ENCODE assay signal across 10 mouse cellular contexts in the genomic region with DNA sequence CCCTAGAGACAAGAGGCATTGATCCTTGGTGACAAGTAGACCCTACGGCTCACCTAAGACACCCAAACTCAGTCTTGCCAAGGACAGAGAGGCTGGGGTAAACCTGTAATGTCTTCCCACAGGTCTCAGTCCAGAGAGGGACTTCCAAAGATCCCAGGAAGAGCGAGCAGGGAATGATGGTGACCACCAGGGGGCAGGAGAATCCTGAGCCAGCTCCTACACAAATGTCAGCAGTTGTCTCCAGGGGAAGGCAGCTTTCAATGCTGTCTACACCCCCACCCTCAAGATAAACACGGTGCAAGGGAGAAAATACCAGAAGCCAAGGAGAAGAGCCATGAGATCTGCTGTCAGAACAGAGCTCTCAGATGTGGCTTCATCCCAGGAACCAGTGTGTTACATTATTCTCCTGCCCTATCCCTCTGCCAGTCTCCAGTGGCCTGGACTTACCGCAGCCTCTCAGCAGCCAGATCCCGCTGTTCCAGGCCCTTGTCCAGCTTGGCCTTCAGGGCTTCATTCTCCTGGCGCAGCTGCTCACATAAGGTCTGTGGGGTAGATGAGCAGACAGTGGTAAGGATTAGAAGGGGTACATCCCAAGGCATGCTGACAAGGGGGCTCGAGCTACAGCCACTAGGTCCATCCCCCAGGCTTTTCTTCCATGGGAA. TPM values are rescaled to one million over a fixed set of nuclear protein-coding genes. Genes with fewer than 3 reads are reported as not detected.
DNase-seq lines count a peak whose midpoint lies in the region; ATAC-seq and TF ChIP-seq lines count a peak whose summit lies in the region.
"Had no signal": no experiment of that assay in that cellular context is flagged by ENCODE, and none has a peak within 500 bp of the region (broad histone marks: within the 10 kb centered on the region; RNA-seq: fewer than 3 reads in every experiment).

No protein-coding gene starts in this region.

- 72% methylated on average over 7 of the region's 7 CpGs for WGBS in kidney, embryonic 14.5 days
- WGBS in heart, embryonic 10.5 days, result 67% methylated on average over 7 of the region's 7 CpGs
- 60% methylated on average over 7 of the region's 7 CpGs for WGBS in olfactory bulb, adult 2 months

- H3K4me1 ChIP-seq in kidney, embryonic 14.5 days (ENCODE audit: control insufficient read depth, insufficient read depth, low read length), result no peaks in the 10 kb centered on the region
- peaks cover 29% of the 10 kb centered on the region for H3K4me1 ChIP-seq in heart, embryonic 10.5 days
- H3K4me1 ChIP-seq in olfactory bulb, adult 2 months (ENCODE audit: control insufficient read depth, insufficient read depth, low read length), result no peaks in the 10 kb centered on the region
- H3K4me1 ChIP-seq: embryonic facial prominence, embryonic 15.5 days had no signal

- no peak overlapping the region for H3K9ac ChIP-seq in kidney, embryonic 14.5 days (ENCODE audit: low read depth, low read length)
- H3K9ac ChIP-seq: embryonic facial prominence, embryonic 15.5 days had no signal

- ATAC-seq in kidney, embryonic 14.5 days (ENCODE audit: low FRiP score, low TSS enrichment), result no peak

- no peak overlapping the region for H3K4me3 ChIP-seq in kidney, embryonic 14.5 days (ENCODE audit: low read length)
- no peak overlapping the region for H3K4me3 ChIP-seq in heart, embryonic 10.5 days
- no peak overlapping the region for H3K4me3 ChIP-seq in olfactory bulb, adult 2 months (ENCODE audit: insufficient read depth, low read depth, low read length)
- H3K4me3 ChIP-seq: embryonic facial prominence, embryonic 15.5 days had no signal

- peak; percentile 35; the same call in 1 of the 2 replicates for TF ChIP-seq CTCF in olfactory bulb, adult 2 months (IDR thresholded peaks at IDR 0.05; ENCODE audit: insufficient read depth, low read depth, low read length)

- TF ChIP-seq POLR2A in olfactory bulb, adult 2 months (IDR thresholded peaks at IDR 0.05; ENCODE audit: insufficient read depth, low read depth, low read length), result no peak

- no peak overlapping the region for H3K4me2 ChIP-seq in kidney, embryonic 14.5 days (replicated peaks; ENCODE audit: low read depth, low read length)
- H3K4me2 ChIP-seq: embryonic facial prominence, embryonic 15.5 days had no signal

- DNase-seq in kidney, adult 18-20 months, result peak; percentile 62
- DNase-seq in ES-CJ7 (ENCODE audit: low read depth, low spot score), result peak; percentile 75
- DNase-seq in c-Kit-positive CD71-positive TER-119-positive erythroid progenitor cells, embryonic 14.5 days (ENCODE audit: low spot score), result peak; percentile 37
- DNase-seq in heart, embryonic 10.5 days (ENCODE audit: low spot score), result no peak
- DNase-seq in left cerebral cortex, postnatal 25 days (ENCODE audit: low spot score in 2 of 2), result peak; percentile 52 to 54
- DNase-seq in urinary bladder, postnatal 36 days (ENCODE audit: low spot score in 2 of 2), result no peak

- H3K36me3 ChIP-seq in kidney, embryonic 14.5 days (ENCODE audit: control insufficient read depth, insufficient read depth, low read length), result peaks cover 38% of the 10 kb centered on the region
- peaks cover 89% of the 10 kb centered on the region for H3K36me3 ChIP-seq in heart, embryonic 10.5 days

- H3K27ac ChIP-seq in kidney, embryonic 14.5 days (ENCODE audit: low read depth, low read length), result no peak overlapping the region
- peak overlapping the region; percentile 26; the same call in 1 of the 2 replicates for H3K27ac ChIP-seq in heart, embryonic 10.5 days
- no peak overlapping the region for H3K27ac ChIP-seq in olfactory bulb, adult 2 months (ENCODE audit: insufficient read depth, low read depth, low read length)
- H3K27ac ChIP-seq: embryonic facial prominence, embryonic 15.5 days; macrophage had no signal

- no peaks in the 10 kb centered on the region for H3K9me3 ChIP-seq in kidney, embryonic 14.5 days (ENCODE audit: control insufficient read depth, low read length)
- no peaks in the 10 kb centered on the region for H3K9me3 ChIP-seq in heart, embryonic 10.5 days
- H3K9me3 ChIP-seq: embryonic facial prominence, embryonic 15.5 days had no signal

- no peaks in the 10 kb centered on the region for H3K27me3 ChIP-seq in kidney, embryonic 14.5 days (ENCODE audit: control insufficient read depth, insufficient read depth, low read length)
- no peaks in the 10 kb centered on the region for H3K27me3 ChIP-seq in heart, embryonic 10.5 days (ENCODE audit: insufficient read depth, poor library complexity, severe bottlenecking)
- H3K27me3 ChIP-seq: embryonic facial prominence, embryonic 15.5 days had no signal

- intact Hi-C loops in left cerebral cortex, postnatal 25 days (cut with DNase I), result loop anchor here (1.0 to 5.0 kb wide), 2 partner anchors 54 to 157 kb away; no protein-coding TSS in a partner anchor

RNA-seq across cellular contexts. Expression of a gene that starts 28.2 kb away (rescaled TPM):
- 83.0 and 101 TPM in 2 replicates for polyA plus RNA-seq in kidney, embryonic 14.5 days (2014; fragmentation: Nextera tagmentation; extraction: Ambion mirVana)
- polyA plus RNA-seq in heart, embryonic 10.5 days (2016; fragmentation: Nextera tagmentation; extraction: Ambion mirVana), result 1,153 and 1,643 TPM in 2 replicates
- 1 to 10 TPM; 8.6 to 9.7 TPM for total RNA-seq in left cerebral cortex, postnatal 25 days (2021)
- polyA plus RNA-seq in olfactory bulb, adult 2 months (2012; ENCODE audit: insufficient read depth, insufficient read length, low replicate concordance, missing spikeins), result not detected in 2 replicates

RNA-seq across cellular contexts. Expression of a gene that starts 32.3 kb away (rescaled TPM):
- 12.3 and 14.8 TPM in 2 replicates for polyA plus RNA-seq in kidney, embryonic 14.5 days (2014; fragmentation: Nextera tagmentation; extraction: Ambion mirVana)
- polyA plus RNA-seq in heart, embryonic 10.5 days (2016; fragmentation: Nextera tagmentation; extraction: Ambion mirVana), result 22.7 and 23.7 TPM in 2 replicates
- 10 to 100 TPM; 36.4 to 40.0 TPM for total RNA-seq in left cerebral cortex, postnatal 25 days (2021)
- 110 TPM in 1 of 2 replicates, not detected in the other for polyA plus RNA-seq in olfactory bulb, adult 2 months (2012; ENCODE audit: insufficient read depth, insufficient read length, low replicate concordance, missing spikeins)

Comparison
In these comparisons a context has a peak if more than half of its experiments do, and no peak if none do; other contexts are left out.
1. DNase-seq: peak in kidney, adult 18-20 months (single experiment), ES-CJ7 (single experiment), c-Kit-positive CD71-positive TER-119-positive erythroid progenitor cells, embryonic 14.5 days (single experiment) and left cerebral cortex, postnatal 25 days (2 of 2); none in heart, embryonic 10.5 days (single experiment) and urinary bladder, postnatal 36 days (0 of 2).
2. RNA of a gene that starts 28.2 kb away (polyA plus RNA-seq): 1,153 to 1,643 TPM in heart, embryonic 10.5 days and 83.0 to 101 TPM in kidney, embryonic 14.5 days; not detected in olfactory bulb, adult 2 months; every median in the first group is over 10 times any median in the second.